Mouse (Mus musculus) liver, embryonic 12.5 days (tissue): Measurements from ENCODE around the gene Tln2. TPM values are rescaled to one million over a fixed set of nuclear protein-coding genes. Genes with fewer than 3 reads are reported as not detected.
"Not testable (repeated sequence)": the region's sequence is repeated elsewhere in the genome, so short reads cannot be mapped to it uniquely, and the experiment has no call there.

Source experiments
- ATAC-seq: fragments of 200-750 bp; cut with Nextera tagmentation; 2 replicates; pipeline ENCODE4 v1.8.0; 2017; ENCODE audit warnings: moderate number of reproducible peaks, mild to moderate bottlenecking, moderate library complexity
- H3K27ac ChIP-seq: fragments of 300-500 bp; sonication (generic); 2 replicates; pipeline ENCODE4 v1.5.1; 2016; ENCODE audit warnings: mild to moderate bottlenecking
- H3K27me3 ChIP-seq: fragments of 300-500 bp; sonication (generic); replicated peaks from 2 replicates; pipeline ENCODE4 v1.6.1; 2016; ENCODE audit warnings: mild to moderate bottlenecking, moderate library complexity
- H3K36me3 ChIP-seq: fragments of 300-500 bp; sonication (generic); 2 replicates; pipeline ENCODE4 v1.6.1; 2016; ENCODE audit warnings: mild to moderate bottlenecking, moderate library complexity
- H3K4me1 ChIP-seq: fragments of 300-500 bp; sonication (generic); 2 replicates; pipeline ENCODE4 v1.6.1; 2016
- H3K4me2 ChIP-seq: fragments of 300-500 bp; sonication (generic); 2 replicates; pipeline ENCODE4 v1.6.1; 2016; ENCODE audit warnings: mild to moderate bottlenecking, moderate library complexity
- H3K4me3 ChIP-seq: fragments of 300-500 bp; sonication (generic); 2 replicates; pipeline ENCODE4 v1.5.1; 2016; ENCODE audit warnings: mild to moderate bottlenecking, moderate library complexity
- H3K9ac ChIP-seq: fragments of 300-500 bp; sonication (generic); 2 replicates; pipeline ENCODE4 v1.6.1; 2016; ENCODE audit warnings: mild to moderate bottlenecking, moderate library complexity
- H3K9me3 ChIP-seq: fragments of 300-500 bp; sonication (generic); replicated peaks from 2 replicates; pipeline ENCODE4 v1.6.1; 2016; ENCODE audit warnings: mild to moderate bottlenecking, moderate library complexity
- WGBS: fragments of 180-500 bp; shearing (Covaris S2); methylation state at CpG from one replicate; pipeline ENCODE4 v1.1.7; 2016; ENCODE audit not compliant: insufficient replicate concordance; 5-methylcytosine and 5-hydroxymethylcytosine counted together
- polyA plus RNA-seq: library from polyadenylated mRNA; unstranded; fragments of >200 nt; fragmentation: Nextera tagmentation; extraction: Ambion mirVana; gene quantifications from 2 replicates; pipeline ENCODE4 v1.2.1, GENCODE M21; 2016

The Tln2 gene
- polyA plus RNA-seq, 1 experiment from 2014 or later, result 5.0 TPM

DNA sequence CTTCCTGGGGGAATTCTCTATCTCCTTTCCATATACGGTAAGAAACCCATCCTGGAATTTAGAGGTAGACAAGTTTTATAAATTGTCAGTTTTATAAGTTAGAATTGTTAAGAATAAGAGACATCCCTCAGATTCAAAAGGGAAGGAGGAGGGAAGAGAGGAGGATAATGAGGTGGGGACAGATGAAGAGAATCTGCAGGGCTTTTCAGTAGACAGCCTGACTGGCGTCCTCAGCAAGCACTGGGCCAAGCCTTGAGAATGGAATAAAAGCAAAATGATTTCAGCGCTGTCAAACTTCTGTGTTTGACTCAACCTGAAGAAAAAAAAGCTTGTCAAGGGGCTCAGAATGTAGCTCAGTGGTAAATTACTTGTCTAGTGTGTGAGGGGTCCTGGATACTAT is 272.7 kb downstream of the Tln2 start:
- no peak overlapping the region for H3K4me3 ChIP-seq
- H3K36me3 ChIP-seq, result peaks cover 2% of the 10 kb centered on the region; the same call in 1 of the 2 replicates
- no peaks in the 10 kb centered on the region for H3K4me1 ChIP-seq
- H3K4me2 ChIP-seq, result no peak overlapping the region
- WGBS, result 71% methylated on average over 3 of the region's 3 CpGs
- no peak overlapping the region for H3K27ac ChIP-seq
- no peak overlapping the region for H3K9ac ChIP-seq
- no peaks in the 10 kb centered on the region for H3K27me3 ChIP-seq
- H3K9me3 ChIP-seq, result no peaks in the 10 kb centered on the region
- no peak for ATAC-seq

DNA sequence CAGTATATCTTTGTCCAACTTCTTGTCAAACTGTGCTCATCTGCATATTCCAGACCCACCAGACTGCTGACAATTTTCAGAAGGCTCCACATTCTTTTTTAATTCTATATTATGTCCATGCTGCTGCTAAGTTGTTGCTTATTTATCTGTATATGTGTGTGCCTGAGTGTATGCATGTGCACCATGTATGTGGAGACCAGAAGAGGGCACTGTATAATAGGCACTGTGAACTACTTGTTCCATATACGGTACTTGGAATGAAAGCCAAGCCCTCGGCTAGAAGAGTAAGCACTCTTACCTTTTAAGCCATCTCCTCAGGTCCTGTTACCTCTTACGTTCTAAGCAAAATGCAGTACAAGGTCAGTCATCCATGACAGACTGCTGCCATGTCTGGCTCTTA is 274.0 kb downstream of the Tln2 start:
- Histone ChIP-seq H3K4me1 (no peaks in the 10 kb centered on the region), H3K4me3 (no peak overlapping the region), H3K36me3 (peaks cover 2% of the 10 kb centered on the region; the same call in 1 of the 2 replicates), H3K27me3 (no peaks in the 10 kb centered on the region), H3K9ac (no peak overlapping the region), H3K9me3 (no peaks in the 10 kb centered on the region), H3K27ac (no peak overlapping the region), H3K4me2 (no peak overlapping the region)
- ATAC-seq, result no peak
- 67% methylated on average over 3 of the region's 3 CpGs for WGBS

DNA sequence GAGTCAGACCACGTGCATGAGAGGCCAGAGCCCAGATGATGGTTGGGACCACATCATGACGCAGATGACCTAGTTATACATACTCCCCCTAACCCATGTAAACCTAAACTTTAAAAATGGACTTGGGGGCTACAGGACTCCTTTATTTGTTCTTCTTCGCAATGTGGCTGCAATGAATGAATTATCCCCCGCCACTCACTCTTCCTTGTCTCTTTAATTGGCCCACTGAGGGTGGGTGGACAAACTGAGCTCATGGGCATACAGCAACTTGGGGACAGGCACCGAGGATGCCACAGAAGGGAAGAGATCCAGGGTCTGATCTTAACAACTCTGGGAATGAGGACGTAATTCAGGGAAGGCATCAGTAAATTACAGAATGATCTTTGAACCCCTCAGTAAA is 277.7 kb downstream of the Tln2 start:
- no peaks in the 10 kb centered on the region for H3K9me3 ChIP-seq
- H3K4me1 ChIP-seq, result no peaks in the 10 kb centered on the region
- no peak overlapping the region for H3K27ac ChIP-seq
- H3K9ac ChIP-seq, result no peak overlapping the region
- H3K27me3 ChIP-seq, result 0 out of 2 replicates have a peak, but pooled peaks cover 3% of the 10 kb centered on the region
- 59% methylated on average over 6 of the region's 6 CpGs for WGBS
- peaks cover 2% of the 10 kb centered on the region; the same call in 1 of the 2 replicates for H3K36me3 ChIP-seq
- H3K4me2 ChIP-seq, result no peak overlapping the region
- no peak overlapping the region for H3K4me3 ChIP-seq
- ATAC-seq, result no peak

DNA sequence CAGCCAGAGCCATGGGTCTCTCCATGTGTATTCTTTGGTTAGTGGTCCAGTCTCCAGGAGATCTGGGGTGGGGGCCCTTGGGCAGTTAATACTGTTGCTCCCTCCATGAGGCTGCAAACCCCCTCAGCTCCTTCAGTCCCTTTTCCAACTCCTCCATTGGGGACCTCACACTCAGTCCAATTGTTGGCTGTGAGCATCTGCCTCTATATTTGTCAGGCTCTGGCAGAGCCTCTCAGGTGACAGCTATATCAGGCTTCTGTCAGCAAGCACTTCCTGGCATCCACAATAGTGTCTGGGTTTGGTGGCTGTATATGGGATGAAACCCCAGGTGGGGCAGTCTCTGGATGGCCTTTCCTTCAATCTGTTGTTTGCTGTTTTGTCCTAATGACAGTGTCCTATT is 279.2 kb downstream of the Tln2 start:
- H3K27me3 ChIP-seq, H3K9me3 ChIP-seq, H3K9ac ChIP-seq, H3K4me1 ChIP-seq, H3K4me2 ChIP-seq, ATAC-seq, H3K4me3 ChIP-seq, H3K36me3 ChIP-seq, H3K27ac ChIP-seq: not testable (repeated sequence)

DNA sequence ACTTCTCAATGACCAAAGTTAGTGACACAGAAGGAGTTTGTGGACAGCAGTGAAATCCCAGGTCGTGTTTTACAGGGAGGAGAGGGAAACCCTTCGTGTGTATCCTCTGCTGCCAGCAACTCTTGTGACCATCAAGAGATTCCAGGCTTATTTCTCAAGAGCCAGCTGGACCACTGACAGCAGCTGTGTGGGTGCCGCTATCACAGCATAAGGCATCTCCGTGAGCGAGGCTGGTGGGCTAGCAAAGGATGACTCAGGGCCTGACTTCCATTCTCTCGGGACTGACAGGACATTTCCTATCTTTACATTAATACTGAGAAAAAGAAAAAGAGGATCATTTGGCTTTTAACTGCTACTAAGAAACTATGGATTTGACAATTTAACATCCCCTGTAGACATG is 283.1 kb downstream of the Tln2 start:
- Histone ChIP-seq H3K27ac (no peak overlapping the region), H3K36me3 (no peaks in the 10 kb centered on the region), H3K4me2 (no peak overlapping the region), H3K4me1 (no peaks in the 10 kb centered on the region), H3K9me3 (no peaks in the 10 kb centered on the region), H3K27me3 (0 out of 2 replicates have a peak, but pooled peaks cover 3% of the 10 kb centered on the region), H3K9ac (no peak overlapping the region), H3K4me3 (no peak overlapping the region)
- ATAC-seq, result no peak
- WGBS, result 76% methylated on average over 6 of the region's 6 CpGs

DNA sequence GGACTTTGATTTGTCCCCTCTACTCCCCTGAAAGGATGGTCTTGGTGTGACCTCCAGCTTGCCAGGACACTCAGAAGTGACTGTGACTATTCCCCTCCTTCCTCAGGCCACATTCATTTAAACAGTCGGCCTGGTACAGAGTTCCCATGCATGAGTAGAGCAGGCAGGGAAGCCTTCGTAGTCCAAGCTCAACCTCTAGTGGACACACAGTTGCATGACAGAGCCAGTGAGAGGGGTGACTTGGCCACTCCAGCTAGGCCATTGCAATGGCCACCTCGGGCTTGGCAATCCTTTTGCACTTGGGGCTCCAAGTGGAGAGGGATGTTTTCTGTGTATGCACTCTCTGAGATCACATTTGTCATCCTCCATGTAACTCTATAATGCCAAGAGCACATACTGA is 285.2 kb downstream of the Tln2 start:
- no peak for ATAC-seq
- 52% methylated on average over 3 of the region's 3 CpGs for WGBS
- no peak overlapping the region for H3K9ac ChIP-seq
- no peak overlapping the region for H3K27ac ChIP-seq
- H3K36me3 ChIP-seq, result no peaks in the 10 kb centered on the region
- no peak overlapping the region for H3K4me2 ChIP-seq
- no peaks in the 10 kb centered on the region for H3K9me3 ChIP-seq
- no peak overlapping the region for H3K4me3 ChIP-seq
- H3K27me3 ChIP-seq, result 0 out of 2 replicates have a peak, but pooled peaks cover 3% of the 10 kb centered on the region
- H3K4me1 ChIP-seq, result no peaks in the 10 kb centered on the region

DNA sequence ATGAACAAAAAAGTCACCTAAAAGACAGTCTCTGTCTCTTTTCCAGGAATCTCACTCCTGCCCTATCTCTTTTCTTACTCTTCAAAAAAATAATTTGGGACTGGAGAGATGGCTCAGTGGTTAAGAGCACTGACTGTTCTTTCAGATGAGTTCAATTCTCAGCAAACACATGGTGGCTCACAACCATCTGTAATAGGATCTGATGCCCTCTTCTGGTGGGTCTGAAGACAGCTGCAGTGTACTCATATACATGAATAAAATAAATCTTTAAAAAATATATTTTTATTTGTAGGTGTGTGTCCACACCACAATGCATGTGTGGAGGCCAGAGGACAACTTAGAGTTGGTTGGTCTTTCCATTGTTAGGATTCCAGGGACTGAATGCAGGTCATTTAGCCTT is 286.1 kb downstream of the Tln2 start:
- no peak overlapping the region for H3K4me3 ChIP-seq
- no peak overlapping the region for H3K4me2 ChIP-seq
- no peaks in the 10 kb centered on the region for H3K4me1 ChIP-seq
- no peaks in the 10 kb centered on the region for H3K36me3 ChIP-seq
- H3K27me3 ChIP-seq, result 0 out of 2 replicates have a peak, but pooled peaks cover 3% of the 10 kb centered on the region
- no peak for ATAC-seq
- no peak overlapping the region for H3K9ac ChIP-seq
- H3K27ac ChIP-seq, result no peak overlapping the region
- no peaks in the 10 kb centered on the region for H3K9me3 ChIP-seq

DNA sequence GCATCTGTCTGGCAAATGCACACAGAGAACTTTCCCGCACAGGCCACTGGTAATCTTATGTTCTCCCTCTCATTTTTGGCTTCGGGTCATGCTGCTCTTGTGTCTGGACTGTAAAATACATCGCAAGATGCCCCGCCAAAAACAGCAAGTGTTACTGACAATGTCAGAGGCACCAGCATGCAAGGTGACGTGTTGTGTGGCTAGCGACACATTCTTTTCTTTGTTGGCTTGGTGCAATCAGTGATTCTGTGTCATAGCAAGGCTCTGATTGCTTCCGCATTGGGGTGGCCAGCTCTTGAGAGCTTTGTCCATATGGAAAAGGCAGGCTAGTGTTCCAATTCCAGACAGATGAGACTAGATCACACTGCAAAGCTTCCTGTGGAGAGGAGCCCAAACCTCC is 288.8 kb downstream of the Tln2 start:
- 75% methylated on average over 7 of the region's 7 CpGs for WGBS

DNA sequence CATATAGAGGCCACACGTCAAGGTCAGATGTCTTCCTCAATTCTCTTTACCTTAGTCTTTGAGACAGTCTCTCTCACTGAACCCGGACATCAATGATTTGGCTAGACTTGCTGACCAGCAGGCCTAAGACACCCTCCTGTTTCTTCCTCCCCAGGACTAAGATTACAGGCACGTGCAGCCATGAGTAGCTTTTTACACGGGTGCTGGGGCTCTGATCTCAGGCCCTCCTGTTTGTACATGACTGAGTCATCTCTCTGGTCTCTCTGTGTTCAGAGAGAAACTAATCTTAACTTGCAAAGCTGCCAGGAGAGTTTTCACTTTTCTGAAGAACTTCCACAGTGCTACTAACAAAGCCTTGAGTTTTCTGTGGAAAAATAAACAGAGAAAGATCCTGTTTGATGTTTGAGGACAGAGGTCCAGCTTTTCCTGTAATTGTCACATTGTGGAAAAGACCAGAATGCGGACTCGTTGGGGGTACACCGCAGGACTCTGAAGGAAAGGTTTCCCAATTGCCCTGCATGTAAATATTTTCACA is 289.4 kb downstream of the Tln2 start:
- no peaks in the 10 kb centered on the region; the same call in 1 of the 2 replicates for H3K27me3 ChIP-seq
- H3K27ac ChIP-seq, result no peak overlapping the region

More for the DNA sequence above, 288.8 kb downstream of the Tln2 start:
- Histone ChIP-seq H3K27me3 (no peaks in the 10 kb centered on the region; the same call in 1 of the 2 replicates), H3K9ac (no peak overlapping the region), H3K27ac (no peak overlapping the region), H3K36me3 (no peaks in the 10 kb centered on the region), H3K9me3 (no peaks in the 10 kb centered on the region), H3K4me2 (no peak overlapping the region), H3K4me3 (no peak overlapping the region), H3K4me1 (no peaks in the 10 kb centered on the region; the same call in 1 of the 2 replicates)
- ATAC-seq, result no peak

DNA sequence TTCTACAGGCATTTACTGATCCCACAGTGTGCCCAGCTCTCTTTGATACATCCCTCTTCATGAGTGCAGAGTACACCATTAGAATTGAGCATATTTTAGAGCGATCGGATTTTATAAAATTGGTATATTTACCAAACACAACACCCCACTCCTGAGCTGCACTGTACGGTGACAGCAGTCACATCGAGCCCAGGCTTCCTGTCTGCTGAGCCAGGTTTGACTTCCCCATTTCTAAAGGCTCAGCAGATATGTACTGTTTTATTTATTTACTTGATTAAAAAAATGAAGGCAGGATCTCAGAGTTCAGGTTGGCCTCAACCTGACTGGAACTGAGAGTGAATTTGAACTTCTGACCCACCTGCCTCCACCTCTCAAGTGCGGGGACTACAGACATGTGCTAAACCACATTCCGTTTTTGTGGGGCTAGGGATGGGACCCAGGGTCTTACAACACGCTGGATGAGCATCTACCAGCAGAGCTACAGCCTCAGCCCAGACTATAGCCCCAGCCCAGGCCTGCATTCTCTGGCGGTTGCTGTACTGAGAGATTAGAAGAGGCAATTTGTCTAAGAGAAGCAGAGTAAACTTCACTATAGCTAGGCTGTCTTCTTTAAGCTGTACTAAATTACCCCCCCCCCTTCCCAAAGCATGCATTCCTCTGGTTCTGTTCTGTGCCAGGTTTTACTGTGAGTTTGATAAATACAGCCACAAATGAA is 292.1 kb downstream of the Tln2 start:
- Histone ChIP-seq H3K4me1 (no peaks in the 10 kb centered on the region; the same call in 1 of the 2 replicates), H3K4me2 (no peak overlapping the region), H3K27ac (no peak overlapping the region), H3K27me3 (peaks cover 3% of the 10 kb centered on the region; the same call in 1 of the 2 replicates), H3K9ac (no peak overlapping the region), H3K4me3 (no peak overlapping the region), H3K9me3 (no peaks in the 10 kb centered on the region), H3K36me3 (no peaks in the 10 kb centered on the region)
- ATAC-seq, result no peak
- 50% methylated on average over 8 of the region's 8 CpGs for WGBS

More for the DNA sequence above, 289.4 kb downstream of the Tln2 start:
- Histone ChIP-seq H3K4me2 (no peak overlapping the region), H3K9me3 (no peaks in the 10 kb centered on the region), H3K4me3 (no peak overlapping the region), H3K36me3 (no peaks in the 10 kb centered on the region), H3K4me1 (no peaks in the 10 kb centered on the region; the same call in 1 of the 2 replicates), H3K9ac (no peak overlapping the region)
- ATAC-seq, result no peak
- 56% methylated on average over 7 of the region's 7 CpGs for WGBS

DNA sequence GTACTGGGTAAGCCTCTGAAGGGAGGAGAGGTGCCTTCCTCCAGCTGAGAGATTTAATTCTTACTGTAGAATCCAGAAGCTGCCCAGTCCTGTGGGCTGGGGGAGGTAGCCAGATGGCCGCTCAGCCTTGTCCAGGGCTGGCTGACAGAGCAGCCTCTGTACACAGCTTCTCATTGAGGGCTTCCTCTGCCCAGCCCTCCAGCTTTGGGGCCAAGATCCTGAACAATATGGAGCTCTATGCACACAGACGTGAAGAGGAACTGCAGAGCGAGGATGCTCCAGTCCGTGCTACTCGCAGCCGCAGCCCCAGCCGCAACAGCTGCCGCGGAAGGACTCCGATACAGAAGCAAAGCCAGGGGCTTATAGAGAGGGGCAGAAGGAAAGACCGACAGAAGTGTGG is 294.0 kb downstream of the Tln2 start:
- H3K4me3 ChIP-seq, result no peak overlapping the region
- no peak for ATAC-seq
- H3K27me3 ChIP-seq, result peaks cover 6% of the 10 kb centered on the region; the same call in 1 of the 2 replicates
- no peak overlapping the region for H3K9ac ChIP-seq
- H3K9me3 ChIP-seq, result no peaks in the 10 kb centered on the region
- no peaks in the 10 kb centered on the region for H3K36me3 ChIP-seq
- WGBS, result 79% methylated on average over 11 of the region's 11 CpGs
- no peak overlapping the region for H3K27ac ChIP-seq
- no peak overlapping the region for H3K4me2 ChIP-seq
- peaks cover 13% of the 10 kb centered on the region for H3K4me1 ChIP-seq

DNA sequence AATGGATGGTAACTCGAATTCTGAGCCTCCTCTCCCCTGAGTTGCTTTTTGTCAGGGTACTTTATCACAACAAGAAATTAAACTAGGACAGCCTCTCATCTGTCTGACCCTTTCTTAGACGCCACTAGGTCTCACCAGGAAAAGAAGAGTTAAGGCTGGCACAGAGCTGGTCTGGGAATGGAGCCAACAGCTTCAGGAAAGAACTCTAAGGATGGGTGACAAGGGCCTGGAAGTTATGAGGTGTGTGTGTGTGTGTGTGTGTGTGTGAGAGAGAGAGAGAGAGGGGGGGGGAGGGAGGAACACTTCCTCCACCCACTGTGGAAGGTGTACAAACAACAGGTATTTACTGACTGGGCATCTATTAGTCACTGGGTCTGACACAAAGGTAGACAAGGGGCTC is 294.6 kb downstream of the Tln2 start:
- Histone ChIP-seq H3K4me3 (no peak overlapping the region), H3K9ac (no peak overlapping the region), H3K4me1 (peaks cover 16% of the 10 kb centered on the region), H3K9me3 (no peaks in the 10 kb centered on the region), H3K27ac (no peak overlapping the region), H3K36me3 (no peaks in the 10 kb centered on the region), H3K27me3 (peaks cover 6% of the 10 kb centered on the region; the same call in 1 of the 2 replicates), H3K4me2 (no peak overlapping the region)
- 40% methylated on average over 2 of the region's 2 CpGs for WGBS
- no peak for ATAC-seq
